Mouse (Mus musculus) spleen, adult 2 months (tissue): ENCODE measurements around the gene Dgka. TPM values are rescaled to one million over a fixed set of nuclear protein-coding genes. Genes with fewer than 3 reads are reported as not detected.

Source experiments
- DNase-seq, 2 experiments: peaks; one replicate each; pipeline versions ENCODE4 v3.0.0 to v3.0.0-alpha.2; 2012 to 2021; ENCODE audit warnings: low spot score in 2 of 2, low read depth in 1 of 2
- H3K27ac ChIP-seq: fragments of 200-500 bp; 2 replicates; pipeline ENCODE4 v1.5.1; 2012; ENCODE audit warnings: low read length, inconsistent platforms; ENCODE audit not compliant: insufficient read depth
- H3K27me3 ChIP-seq: fragments of 200-500 bp; 2 replicates; pipeline ENCODE4 v1.6.1; 2012; ENCODE audit warnings: mild to moderate bottlenecking, moderate library complexity, low read length, inconsistent platforms; ENCODE audit not compliant: control insufficient read depth, insufficient read depth
- H3K36me3 ChIP-seq: fragments of 200-500 bp; 2 replicates; pipeline ENCODE4 v1.6.1; 2012; ENCODE audit warnings: mild to moderate bottlenecking, low read length, inconsistent platforms; ENCODE audit not compliant: control insufficient read depth, insufficient read depth
- H3K4me1 ChIP-seq: fragments of 200-500 bp; 2 replicates; pipeline ENCODE4 v1.6.1; 2011; ENCODE audit warnings: inconsistent platforms; ENCODE audit not compliant: control insufficient read depth, insufficient read depth, insufficient read length
- H3K4me3 ChIP-seq: fragments of 200-500 bp; 2 replicates; pipeline ENCODE4 v1.5.1; 2011; ENCODE audit warnings: mild to moderate bottlenecking, inconsistent platforms; ENCODE audit not compliant: insufficient read depth, insufficient read length; ENCODE audit errors: extremely low read depth
- CTCF ChIP-seq: fragments of 200-500 bp; IDR thresholded peaks from 2 replicates; pipeline ENCODE4 v1.5.1; 2011; ENCODE audit warnings: mild to moderate bottlenecking, inconsistent platforms; ENCODE audit not compliant: insufficient read depth, insufficient read length, insufficient replicate concordance; ENCODE audit errors: extremely low read depth
- POLR2A ChIP-seq: fragments of 200-500 bp; IDR thresholded peaks from 2 replicates; pipeline ENCODE4 v1.6.1; 2011; ENCODE audit warnings: low read depth, low read length, inconsistent platforms
- WGBS: fragments of 180-500 bp; shearing (Covaris S2); methylation state at CpG from one replicate; pipeline ENCODE4 v1.1.7; 2018; 5-methylcytosine and 5-hydroxymethylcytosine counted together
- polyA plus RNA-seq: library from polyadenylated mRNA; depleted of rRNA; stranded (reverse); fragments of >200 nt; gene quantifications from 2 replicates; pipeline ENCODE4 v1.2.3, GENCODE M21; 2012; rRNA removed

The Dgka gene
- polyA plus RNA-seq, 1 experiment = 126 TPM

- WGBS = 81% methylated on average over 6 of the region's 6 CpGs
- Histone ChIP-seq H3K4me3 (no peak overlapping the region), H3K36me3 (peaks cover 10% of the 10 kb centered on the region), H3K27ac (0 out of 2 replicates have a peak overlapping the region, but pooled peaks have one; percentile 87), H3K27me3 (no peaks in the 10 kb centered on the region), H3K4me1 (peaks cover 7% of the 10 kb centered on the region; the same call in 1 of the 2 replicates)
- no peak for DNase-seq
- no peak for TF ChIP-seq POLR2A
- no peak for TF ChIP-seq CTCF
Measured at GRCm38 (mm10) chr10:128697072-128697725, 47.5 kb downstream of the Dgka start.

DNA sequence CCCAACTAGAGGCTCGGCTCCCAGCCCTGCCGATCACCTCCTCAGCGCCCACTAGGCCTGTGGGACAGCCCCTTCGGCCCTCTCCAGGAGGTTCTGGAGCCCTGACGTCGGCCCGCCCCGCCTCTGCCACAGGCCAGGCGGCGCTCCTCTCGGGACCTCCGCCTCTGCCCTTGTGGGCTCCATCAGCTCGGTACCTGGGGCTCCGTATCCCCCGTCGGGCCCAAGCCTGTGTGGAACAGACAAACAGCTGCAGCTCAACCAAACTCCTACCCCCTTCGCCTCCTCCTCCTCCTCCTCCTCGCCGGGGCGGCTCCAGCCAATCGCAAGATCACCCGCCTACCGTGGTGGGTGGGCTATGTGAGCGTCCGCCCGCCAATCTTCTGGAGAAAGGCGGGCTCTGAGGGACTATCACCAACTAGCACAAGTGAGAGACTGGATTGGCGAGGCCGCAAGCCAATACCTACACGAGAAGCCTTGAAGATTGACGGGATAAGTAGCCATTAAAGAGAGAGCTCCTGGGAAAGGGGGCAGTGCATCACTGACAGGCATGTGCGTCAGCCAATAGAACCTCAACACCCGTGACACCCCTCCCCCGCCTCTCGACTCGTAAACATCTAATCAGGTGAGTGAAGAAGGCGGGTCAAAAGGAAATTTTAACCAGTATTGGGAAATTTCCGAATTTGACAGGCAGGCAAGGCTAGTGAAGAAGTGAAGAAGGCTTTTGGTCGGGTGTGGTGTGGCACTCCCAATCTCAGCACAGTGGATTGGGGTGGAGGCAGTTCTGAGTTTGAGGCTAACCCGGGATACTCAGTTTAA, 48.5 kb downstream of the Dgka start, which contains the start of gene Rab5b:
Rab5b (minus strand) TSS at position 273 of the 816 bp plus-strand sequence.
- WGBS = 1% methylated on average over 39 of the region's 40 CpGs
- no peaks in the 10 kb centered on the region for H3K27me3 ChIP-seq
- TF ChIP-seq CTCF (no peak), POLR2A (peak; percentile 85)
- H3K4me3 ChIP-seq = peak within 1 kb of the TSS; percentile 83
- H3K4me1 ChIP-seq = peaks cover 7% of the 10 kb centered on the region; the same call in 1 of the 2 replicates
- peak; percentile 95 to 100 for DNase-seq
- peak within 1 kb of the TSS; percentile 92 for H3K27ac ChIP-seq
- H3K36me3 ChIP-seq = peaks cover 9% of the 10 kb centered on the region

- TF ChIP-seq CTCF (no peak), POLR2A (no peak)
- Histone ChIP-seq H3K27me3 (no peaks in the 10 kb centered on the region), H3K36me3 (peaks cover 5% of the 10 kb centered on the region), H3K4me3 (peak overlapping the region; percentile 83), H3K27ac (peak overlapping the region; percentile 92), H3K4me1 (peaks cover 7% of the 10 kb centered on the region; the same call in 1 of the 2 replicates)
- under 1% methylated on average over 21 of the region's 22 CpGs for WGBS
- DNase-seq = no peak
Measured at GRCm38 (mm10) chr10:128695411-128695991, 49.2 kb downstream of the Dgka start.

- peak overlapping the region; percentile 89 for H3K27ac ChIP-seq
- peak; percentile 29 to 41 for DNase-seq
- peaks cover 6% of the 10 kb centered on the region for H3K36me3 ChIP-seq
- peaks cover 5% of the 10 kb centered on the region; the same call in 1 of the 2 replicates for H3K4me1 ChIP-seq
- peak overlapping the region; percentile 78 for H3K4me3 ChIP-seq
- TF ChIP-seq CTCF (peak; percentile 25; the same call in 1 of the 2 replicates), POLR2A (no peak)
- H3K27me3 ChIP-seq = no peaks in the 10 kb centered on the region
- WGBS = 1% methylated on average over 9 of the region's 9 CpGs
Measured at GRCm38 (mm10) chr10:128674469-128675008, 70.1 kb downstream of the Dgka start.

DNA sequence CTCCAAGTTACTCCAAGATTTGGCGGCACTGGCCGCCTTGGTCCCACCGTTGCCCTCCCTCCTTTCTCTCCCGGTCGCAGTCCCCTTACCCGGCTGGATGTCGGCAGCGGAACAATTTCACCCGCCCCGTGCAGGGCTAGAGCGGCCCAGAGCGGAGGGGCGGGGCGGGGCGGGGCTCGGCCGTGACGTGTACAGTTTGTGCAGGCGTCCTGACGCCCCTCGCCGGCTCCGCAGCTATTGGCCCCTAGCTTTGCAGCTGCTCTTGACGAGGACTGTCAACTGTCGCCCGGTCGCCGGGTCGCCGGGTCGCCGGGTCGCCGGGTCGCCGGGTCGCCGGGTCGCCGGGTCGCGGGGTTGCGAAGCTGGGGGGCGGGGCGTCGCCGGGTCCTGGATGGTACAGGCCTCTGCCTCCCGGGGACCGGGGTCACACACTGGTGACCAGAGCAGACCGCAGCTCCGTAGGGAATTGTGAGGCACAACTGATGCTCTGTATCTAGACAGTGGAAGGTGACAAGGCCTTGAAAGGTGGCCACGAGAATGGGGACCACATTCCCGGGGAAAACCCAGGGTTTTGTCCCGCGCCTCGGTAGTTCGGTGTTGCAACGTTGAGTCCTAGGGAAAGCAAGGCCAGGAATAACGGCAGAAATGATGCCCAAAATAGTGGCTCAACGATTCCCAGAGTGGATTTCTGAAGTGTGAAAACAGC, 70.7 kb downstream of the Dgka start, which contains the start of gene Suox:
Suox (minus strand) TSS at position 311 of the 706 bp plus-strand sequence.
- H3K27me3 ChIP-seq = no peaks in the 10 kb centered on the region
- peaks cover 9% of the 10 kb centered on the region for H3K4me1 ChIP-seq
- peak within 1 kb of the TSS; percentile 89 for H3K27ac ChIP-seq
- TF ChIP-seq CTCF = no peak
- TF ChIP-seq POLR2A = 0 out of 2 replicates have a peak, but pooled peaks have one; percentile 6
- H3K36me3 ChIP-seq = peaks cover 4% of the 10 kb centered on the region
- peak; percentile 50 to 80 for DNase-seq
- whole genome bisulfite sequencing = 1% methylated on average over 60 of the region's 60 CpGs
- H3K4me3 ChIP-seq = peak within 1 kb of the TSS; percentile 78

DNA sequence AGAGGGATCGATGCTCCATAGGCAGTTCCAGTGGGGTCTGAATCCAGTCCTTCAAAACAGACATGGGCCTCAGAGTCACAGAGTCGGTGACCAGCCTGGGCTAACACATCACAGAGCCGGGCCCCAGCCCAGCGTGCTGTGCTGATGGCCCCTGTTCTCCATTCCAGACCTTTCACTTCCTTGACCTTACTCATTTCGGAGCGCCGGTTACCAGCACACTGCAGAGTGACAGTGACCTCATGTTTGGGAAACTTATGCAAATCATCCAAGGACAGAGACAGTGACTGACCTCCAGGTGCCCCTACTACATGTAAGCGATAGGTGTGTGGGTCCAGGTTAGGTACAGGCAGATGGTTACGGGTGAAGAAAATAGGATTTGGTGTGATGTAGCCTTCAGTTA, 73.5 kb downstream of the Dgka start:
- peaks cover 11% of the 10 kb centered on the region for H3K4me1 ChIP-seq
- H3K4me3 ChIP-seq = no peak overlapping the region
- 0 out of 2 replicates have a peak, but pooled peaks cover under 1% of the 10 kb centered on the region for H3K27me3 ChIP-seq
- H3K27ac ChIP-seq = no peak overlapping the region
- WGBS = 95% methylated on average over 9 of the region's 9 CpGs
- H3K36me3 ChIP-seq = peaks cover 4% of the 10 kb centered on the region
- no peak for TF ChIP-seq CTCF
- TF ChIP-seq POLR2A = no peak
- DNase-seq = no peak

Other genes with a start within 250 kb of the Dgka start
- gene Myl6b, start 246.2 kb downstream of the Dgka start, polyA plus RNA-seq = 0.67 and 1.1 TPM in 2 replicates
- 121 and 148 TPM in 2 replicates for gene Esyt1, start 219.0 kb downstream of the Dgka start, polyA plus RNA-seq
- gene Zc3h10, start 197.1 kb downstream of the Dgka start, polyA plus RNA-seq = 17.4 and 19.9 TPM in 2 replicates
- gene Rpl41, start 195.6 kb downstream of the Dgka start, polyA plus RNA-seq = 2,135 and 2,270 TPM in 2 replicates
- gene Pa2g4, start 178.9 kb downstream of the Dgka start, polyA plus RNA-seq = 16.8 and 18.9 TPM in 2 replicates
- 1.6 TPM in 2 replicates for gene Erbb3, start 155.2 kb downstream of the Dgka start, polyA plus RNA-seq
- gene Rps26, start 118.1 kb downstream of the Dgka start, polyA plus RNA-seq = 929 and 934 TPM in 2 replicates
- gene Ikzf4, start 98.9 kb downstream of the Dgka start, polyA plus RNA-seq = 1.1 and 1.7 TPM in 2 replicates
- 6.5 and 6.9 TPM in 2 replicates for gene Suox, start 70.8 kb downstream of the Dgka start, polyA plus RNA-seq
- gene Rab5b, start 48.6 kb downstream of the Dgka start, polyA plus RNA-seq = 43.3 and 44.4 TPM in 2 replicates
- 0.66 and 9.3 TPM in 2 replicates for gene Pmel, start 40.7 kb downstream of the Dgka start, polyA plus RNA-seq
- 19.5 and 19.8 TPM in 2 replicates for gene Cdk2, start 39.8 kb downstream of the Dgka start, polyA plus RNA-seq
- gene Pym1, start 3.0 kb upstream of the Dgka start, polyA plus RNA-seq = 31.7 and 34.7 TPM in 2 replicates
- gene Mmp19, start 46.1 kb upstream of the Dgka start, polyA plus RNA-seq = 1.7 and 1.8 TPM in 2 replicates
- gene Dnajc14, start 59.2 kb upstream of the Dgka start, polyA plus RNA-seq = 9.1 and 9.4 TPM in 2 replicates
- gene Tmem198b, start 59.5 kb upstream of the Dgka start, polyA plus RNA-seq = 10.8 and 11.6 TPM in 2 replicates
- gene Sarnp, start 72.5 kb upstream of the Dgka start, polyA plus RNA-seq = 3.0 and 4.5 TPM in 2 replicates
- 25.5 and 28.9 TPM in 2 replicates for gene Ormdl2, start 76.8 kb upstream of the Dgka start, polyA plus RNA-seq
- 5.8 and 6.0 TPM in 2 replicates for gene Gdf11, start 146.9 kb upstream of the Dgka start, polyA plus RNA-seq
- 25.8 and 35.7 TPM in 2 replicates for gene Cd63, start 156.1 kb upstream of the Dgka start, polyA plus RNA-seq
- 15.1 and 15.8 TPM in 2 replicates for gene Rdh5, start 178.0 kb upstream of the Dgka start, polyA plus RNA-seq
- gene Bloc1s1, start 179.2 kb upstream of the Dgka start, polyA plus RNA-seq = 113 and 138 TPM in 2 replicates
- 5.8 and 6.5 TPM in 2 replicates for gene Itga7, start 189.0 kb upstream of the Dgka start, polyA plus RNA-seq
- 0.07 TPM in 1 of 2 replicates, not detected in the other for gene Mettl7b, start 216.1 kb upstream of the Dgka start, polyA plus RNA-seq
- not detected in 2 replicates for gene Olfr9, start 244.6 kb upstream of the Dgka start, polyA plus RNA-seq